Mouse (Mus musculus) gastrocnemius, postnatal 36 days (tissue): Measurements from ENCODE around the gene Rabac1. TPM values are rescaled to one million over a fixed set of nuclear protein-coding genes. Genes with fewer than 3 reads are reported as not detected.

Source experiments
- DNase-seq, 2 experiments: peaks; one replicate each; pipeline ENCODE4 v3.0.0; 2022
- intact Hi-C: fragments of 180-260 bp; cut with DNase I; formaldehyde crosslinking; loops from one replicate; pipeline ENCODE4 v1.15.1; 2025
- microRNA-seq, 2 experiments: library from miRNA; unstranded; fragments of <30 nt; microRNA quantifications; one replicate each; pipeline ENCODE4 v1.2.0; 2021
- total RNA-seq, 2 experiments: library from RNA; stranded (reverse); gene quantifications; 2 replicates each; pipeline ENCODE4 v1.2.3; 2021

Rabac1 gene
- total RNA-seq, 2 experiments from 2014 or later: 188 to 189 TPM

DNA sequence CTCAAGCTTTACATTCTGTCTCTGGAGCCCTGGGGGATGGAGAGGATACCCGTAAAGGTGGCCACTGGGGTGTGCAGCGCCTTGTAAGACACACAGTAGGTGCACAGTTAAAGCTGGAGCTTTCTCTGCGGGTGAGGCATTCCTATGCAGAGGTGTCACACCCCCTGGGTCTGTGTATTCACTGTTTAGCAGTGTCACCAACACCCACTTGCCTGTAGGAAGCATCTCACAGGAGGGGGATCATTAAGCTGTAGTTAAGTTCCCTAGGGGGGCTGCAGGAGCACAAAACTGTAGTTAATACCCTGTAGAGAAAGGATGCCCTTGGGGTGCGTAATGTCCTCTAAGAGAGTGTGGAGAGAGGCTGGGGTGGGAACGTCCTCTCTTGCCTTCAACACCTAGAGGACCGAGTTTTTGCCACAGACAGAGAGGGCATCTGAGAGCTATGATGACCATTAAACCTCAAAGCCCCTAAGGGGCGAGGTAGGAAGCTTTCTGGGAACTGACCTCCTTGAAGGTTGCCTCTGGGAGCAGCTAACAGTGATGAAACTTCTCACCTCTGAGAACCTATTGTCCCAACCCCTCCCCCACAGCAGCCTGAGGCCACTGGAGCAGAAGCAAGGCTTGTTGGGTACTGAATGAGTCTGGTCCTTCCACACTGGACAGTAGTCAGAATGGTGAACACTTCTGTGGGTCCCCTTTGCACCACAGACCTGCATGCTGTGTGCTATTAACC is 25.1 kb downstream of the Rabac1 start:
- intact Hi-C loops: no loop called here
- no peak for DNase-seq

GRCm38 (mm10) chr7:24944257-24944950 is 28.1 kb downstream of the Rabac1 start, which contains the start of gene Gm4881:
Gm4881 (minus strand) TSS chr7:24944494.
- no peak for DNase-seq
- intact Hi-C loops: no loop called here

- DNase-seq: no peak
- intact Hi-C loops: no loop called here
Observed at GRCm38 (mm10) chr7:24943641-24944040, 28.9 kb downstream of the Rabac1 start.

GRCm38 (mm10) chr7:24931651-24932050 is 40.9 kb downstream of the Rabac1 start:
- intact Hi-C loops: no loop called here
- no peak for DNase-seq

- DNase-seq: no peak
Observed at GRCm38 (mm10) chr7:24930475-24930874, 42.1 kb downstream of the Rabac1 start.

More at GRCm38 (mm10) chr7:24930475-24930874, 42.1 kb downstream of the Rabac1 start:
- intact Hi-C loops: no loop called here

Small RNAs within 50 kb of the gene (microRNA-seq; reads per million reads assigned to microRNA genes)
- gene Mir7046 (0.36 to 0.74 reads per million in 2 experiments), gene Mir7047 (0 reads per million in 2 experiments)

Other genes with a start within 250 kb of the Rabac1 start
- not detected for gene Gm4763, start 245.8 kb downstream of the Rabac1 start, total RNA-seq
- not detected for gene Cd177, start 212.4 kb downstream of the Rabac1 start, total RNA-seq
- gene Ceacam10, start 195.5 kb downstream of the Rabac1 start, total RNA-seq: not detected
- not detected for gene Gm9844, start 110.5 kb downstream of the Rabac1 start, total RNA-seq
- gene Lypd4, start 102.8 kb downstream of the Rabac1 start, total RNA-seq: not detected
- not detected for gene Dmrtc2, start 102.7 kb downstream of the Rabac1 start, total RNA-seq
- 100 to 1,000 TPM; 283 to 298 TPM for gene Rps19, start 88.4 kb downstream of the Rabac1 start, total RNA-seq
- gene Cd79a, start 75.4 kb downstream of the Rabac1 start, total RNA-seq: under 1 TPM in 1 of 2 experiments, not detected in 1; 0.23 TPM
- gene Arhgef1, start 69.8 kb downstream of the Rabac1 start, total RNA-seq: 10 to 100 TPM; 28.6 to 31.6 TPM
- gene Gm4881, start 28.3 kb downstream of the Rabac1 start, total RNA-seq: not detected
- gene Atp1a3, start 33.2 kb upstream of the Rabac1 start, total RNA-seq: under 1 TPM; 0.08 to 0.15 TPM
- gene Grik5, start 99.6 kb upstream of the Rabac1 start, total RNA-seq: 1 to 10 TPM; 2.6 to 3.2 TPM
- 1 to 10 TPM; 6.0 to 8.0 TPM for gene Zfp574, start 99.8 kb upstream of the Rabac1 start, total RNA-seq
- under 1 TPM; 0.10 to 0.72 TPM for gene Pou2f2, start 207.0 kb upstream of the Rabac1 start, total RNA-seq
- gene Dedd2, start 247.9 kb upstream of the Rabac1 start, total RNA-seq: 10 to 100 TPM in 1 of 2 experiments, 1 to 10 TPM in 1; 8.4 to 10.7 TPM
- gene Zfp526, start 248.7 kb upstream of the Rabac1 start, total RNA-seq: 1 to 10 TPM; 4.1 to 5.5 TPM